Mouse (Mus musculus) megakaryocyte, adult 5-6 weeks (primary cell): Measurements from ENCODE around the gene Sec16b. TPM values are rescaled to one million over a fixed set of nuclear protein-coding genes. Genes with fewer than 3 reads are reported as not detected.
A peak's percentile ranks its signal among the peaks of the same experiment; 100 is the strongest.

Source experiments
- ATAC-seq: 2 replicates; pipeline ENCODE4 v1.8.0; 2016; ENCODE audit warnings: mild to moderate bottlenecking, inconsistent platforms; ENCODE audit not compliant: poor library complexity, severe bottlenecking
- total RNA-seq, 2 experiments: library from RNA; stranded (forward) in 1 of 2; stranded (reverse) in 1 of 2; fragments of 153-499, 151-499 nt in 1 of 2; fragments of 221-1000, 200-1000 nt in 1 of 2; gene quantifications; 2 replicates each; pipeline versions ENCODE4 v1.2.3 to v1.2.4; 2015 to 2017

Sec16b gene
- total RNA-seq, 2 experiments from 2014 or later = 0.26 to 0.54 TPM

GRCm38 (mm10) chr1:157554686-157555530, 48.4 kb downstream of the Sec16b start:
- peak; percentile 32 for ATAC-seq

- no peak for ATAC-seq
These were observed 49.2 kb downstream of the Sec16b start for GRCm38 (mm10) chr1:157555738-157556137.

- no peak for ATAC-seq
These were observed 49.9 kb downstream of the Sec16b start for GRCm38 (mm10) chr1:157556439-157556838.

GRCm38 (mm10) chr1:157558145-157558544, 51.6 kb downstream of the Sec16b start:
- ATAC-seq = no peak

- no peak for ATAC-seq
These were observed 53.5 kb downstream of the Sec16b start for GRCm38 (mm10) chr1:157559986-157560385.

GRCm38 (mm10) chr1:157560654-157561386, 54.3 kb downstream of the Sec16b start:
- ATAC-seq = peak; percentile 80

GRCm38 (mm10) chr1:157567819-157568218, 61.3 kb downstream of the Sec16b start:
- ATAC-seq = no peak

GRCm38 (mm10) chr1:157569263-157570090, 62.9 kb downstream of the Sec16b start:
- no peak for ATAC-seq

GRCm38 (mm10) chr1:157575316-157575715, 68.8 kb downstream of the Sec16b start:
- no peak for ATAC-seq

- no peak for ATAC-seq
These were observed 71.8 kb downstream of the Sec16b start for GRCm38 (mm10) chr1:157578336-157578735.

- ATAC-seq = no peak
These were observed 80.0 kb downstream of the Sec16b start for GRCm38 (mm10) chr1:157586556-157586955.

GRCm38 (mm10) chr1:157592039-157592438, 85.5 kb downstream of the Sec16b start:
- no peak for ATAC-seq

- no peak for ATAC-seq
These were observed 88.0 kb downstream of the Sec16b start for GRCm38 (mm10) chr1:157594561-157594960.

GRCm38 (mm10) chr1:157595165-157595564, 88.6 kb downstream of the Sec16b start:
- no peak for ATAC-seq

GRCm38 (mm10) chr1:157604513-157604912, 98.0 kb downstream of the Sec16b start:
- no peak for ATAC-seq

Other genes with a start within 250 kb of the Sec16b start
- 0.46 and 1.2 TPM in 2 replicates for gene Rasal2, start 94.1 kb upstream of the Sec16b start, total RNA-seq (2015)
- 0.73 and 0.98 TPM in 2 replicates for gene Rasal2, start 94.1 kb upstream of the Sec16b start, total RNA-seq (2017)
- gene Cryzl2, start 48.2 kb upstream of the Sec16b start, total RNA-seq (2015) = 6.0 and 8.4 TPM in 2 replicates
- gene Cryzl2, start 48.2 kb upstream of the Sec16b start, total RNA-seq (2017) = 4.7 and 8.0 TPM in 2 replicates